Mouse (Mus musculus) brain, embryonic 14.5 days (tissue): ENCODE measurements around the gene Bri3.

Experiments
- CTCF ChIP-seq: fragments of 200-500 bp; IDR thresholded peaks from 2 replicates; pipeline ENCODE4 v1.5.1; 2012; ENCODE audit warnings: inconsistent platforms, mild to moderate bottlenecking, moderate library complexity, borderline replicate concordance; ENCODE audit not compliant: insufficient read depth, insufficient read length; ENCODE audit errors: extremely low read depth
- POLR2A ChIP-seq: fragments of 200-500 bp; IDR thresholded peaks from 2 replicates; pipeline ENCODE4 v1.6.1; 2012; ENCODE audit warnings: mild to moderate bottlenecking, inconsistent platforms, borderline replicate concordance; ENCODE audit not compliant: poor library complexity, insufficient read depth, insufficient read length, severe bottlenecking; ENCODE audit errors: extremely low read depth

- TF ChIP-seq CTCF (no peak), POLR2A (no peak)
Observed at GRCm38 (mm10) chr5:144261309-144261708, 17.1 kb downstream of the Bri3 start.
